Mouse (Mus musculus): Measurements from ENCODE around the gene Cab39l. TPM values are rescaled to one million over a fixed set of nuclear protein-coding genes. Genes with fewer than 3 reads are reported as not detected.

Gene Cab39l
- total and polyA plus RNA-seq, 2 experiments from 2014 or later: 7.1 to 12.9 TPM

GRCm38 (mm10) chr14:59630096-59630495, 189.3 kb downstream of the Cab39l start:
- ATAC-seq (ENCODE audit: insufficient read depth, low read depth): no peak
- Histone ChIP-seq H3K27me3 (ENCODE audit: control insufficient read depth, insufficient read depth, low read length) (peaks cover 24% of the 10 kb centered on the region), H3K9me3 (replicated peaks; ENCODE audit: control insufficient read depth, low read length) (no peaks in the 10 kb centered on the region), H3K27ac (ENCODE audit: low read depth) (no peak overlapping the region), H3K4me1 (ENCODE audit: control insufficient read depth, insufficient read depth) (peaks cover 7% of the 10 kb centered on the region; the same call in 1 of the 2 replicates), H3K4me3 (ENCODE audit: low read depth, low read length) (no peak overlapping the region), H3K9ac (replicated peaks; ENCODE audit: low read depth, low read length) (no peak overlapping the region), H3K4me2 (ENCODE audit: low read depth, low read length) (no peak overlapping the region), H3K36me3 (replicated peaks; ENCODE audit: control insufficient read depth, insufficient read depth, low read length) (no peaks in the 10 kb centered on the region)
- TF ChIP-seq EP300 (IDR thresholded peaks at IDR 0.05; ENCODE audit: low read depth) (no peak), CTCF (IDR thresholded peaks at IDR 0.05; ENCODE audit: low read depth) (no peak)
- 84% methylated on average over 9 of the region's 9 CpGs for WGBS
- no peak for DNase-seq (ENCODE audit: low spot score)

DNA sequence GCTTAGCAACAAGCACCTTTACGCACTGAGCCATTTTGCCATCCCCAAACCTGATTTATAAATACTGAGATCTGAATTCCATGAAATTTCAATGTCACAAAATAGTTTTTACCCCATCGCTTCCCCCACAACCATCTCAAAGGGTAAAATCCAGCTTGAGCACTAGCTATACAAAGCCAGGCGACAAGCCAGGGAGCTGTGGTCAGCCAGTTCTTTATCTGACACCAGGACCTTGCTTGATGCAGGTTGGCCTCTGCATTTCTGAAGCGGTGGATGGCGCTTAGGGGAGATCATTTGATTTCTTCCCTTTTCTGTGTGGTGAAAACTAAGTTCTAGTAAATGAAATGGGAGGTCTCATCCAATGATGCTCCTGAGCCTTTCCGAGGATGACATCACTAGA, 191.3 kb downstream of the Cab39l start:
- Histone ChIP-seq H3K9ac (replicated peaks; ENCODE audit: low read depth, low read length) (no peak overlapping the region), H3K4me2 (ENCODE audit: low read depth, low read length) (no peak overlapping the region), H3K36me3 (replicated peaks; ENCODE audit: control insufficient read depth, insufficient read depth, low read length) (no peaks in the 10 kb centered on the region), H3K4me1 (ENCODE audit: control insufficient read depth, insufficient read depth) (no peaks in the 10 kb centered on the region), H3K4me3 (ENCODE audit: low read depth, low read length) (no peak overlapping the region), H3K27me3 (ENCODE audit: control insufficient read depth, insufficient read depth, low read length) (peaks cover 8% of the 10 kb centered on the region), H3K9me3 (replicated peaks; ENCODE audit: control insufficient read depth, low read length) (no peaks in the 10 kb centered on the region), H3K27ac (ENCODE audit: low read depth) (no peak overlapping the region)
- WGBS: 78% methylated on average over 6 of the region's 6 CpGs
- TF ChIP-seq CTCF (IDR thresholded peaks at IDR 0.05; ENCODE audit: low read depth) (no peak), EP300 (IDR thresholded peaks at IDR 0.05; ENCODE audit: low read depth) (no peak)
- DNase-seq (ENCODE audit: low spot score) (no peak), ATAC-seq (ENCODE audit: insufficient read depth, low read depth) (no peak)

- WGBS: 67% methylated on average over 5 of the region's 5 CpGs
- H3K9ac ChIP-seq (replicated peaks; ENCODE audit: low read depth, low read length): no peak overlapping the region
- no peaks in the 10 kb centered on the region for H3K27me3 ChIP-seq (ENCODE audit: control insufficient read depth, insufficient read depth, low read length)
- TF ChIP-seq EP300 (IDR thresholded peaks at IDR 0.05; ENCODE audit: low read depth) (no peak), CTCF (IDR thresholded peaks at IDR 0.05; ENCODE audit: low read depth) (no peak)
- ATAC-seq (ENCODE audit: insufficient read depth, low read depth) (no peak), DNase-seq (ENCODE audit: low spot score) (no peak)
- H3K36me3 ChIP-seq (replicated peaks; ENCODE audit: control insufficient read depth, insufficient read depth, low read length): no peaks in the 10 kb centered on the region
- no peak overlapping the region for H3K4me3 ChIP-seq (ENCODE audit: low read depth, low read length)
- H3K4me2 ChIP-seq (ENCODE audit: low read depth, low read length): no peak overlapping the region
- no peaks in the 10 kb centered on the region for H3K4me1 ChIP-seq (ENCODE audit: control insufficient read depth, insufficient read depth)
- H3K27ac ChIP-seq (ENCODE audit: low read depth): no peak overlapping the region
- H3K9me3 ChIP-seq (replicated peaks; ENCODE audit: control insufficient read depth, low read length): no peaks in the 10 kb centered on the region
Measured at GRCm38 (mm10) chr14:59633295-59633898, 192.6 kb downstream of the Cab39l start.

DNA sequence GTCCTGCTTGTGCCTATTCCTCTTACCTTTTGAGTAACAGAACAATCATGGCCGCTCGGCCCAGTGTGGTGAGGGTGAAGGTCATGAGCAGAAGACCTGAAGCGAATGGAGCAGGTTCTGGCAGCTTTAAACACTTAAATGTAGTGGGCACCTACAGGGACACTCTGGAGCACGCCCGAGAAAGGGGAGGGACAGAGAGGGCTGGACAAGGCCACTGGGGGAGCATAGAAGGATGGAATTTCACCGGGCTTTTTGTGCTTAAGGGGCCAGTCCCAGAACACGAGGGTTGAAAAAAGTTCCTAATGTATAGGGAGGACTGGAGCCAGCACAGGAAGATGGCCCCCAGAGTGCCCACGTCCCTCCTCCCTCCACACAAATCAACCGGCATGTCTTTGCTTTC, 193.2 kb downstream of the Cab39l start:
- no peaks in the 10 kb centered on the region for H3K9me3 ChIP-seq (replicated peaks; ENCODE audit: control insufficient read depth, low read length)

More for the DNA sequence above, 193.2 kb downstream of the Cab39l start:
- H3K36me3 ChIP-seq (replicated peaks; ENCODE audit: control insufficient read depth, insufficient read depth, low read length): no peaks in the 10 kb centered on the region
- H3K9ac ChIP-seq (replicated peaks; ENCODE audit: low read depth, low read length): no peak overlapping the region
- no peaks in the 10 kb centered on the region for H3K27me3 ChIP-seq (ENCODE audit: control insufficient read depth, insufficient read depth, low read length)
- H3K4me1 ChIP-seq (ENCODE audit: control insufficient read depth, insufficient read depth): no peaks in the 10 kb centered on the region
- no peak overlapping the region for H3K4me3 ChIP-seq (ENCODE audit: low read depth, low read length)
- no peak overlapping the region for H3K4me2 ChIP-seq (ENCODE audit: low read depth, low read length)
- 85% methylated on average over 9 of the region's 9 CpGs for WGBS
- TF ChIP-seq EP300 (IDR thresholded peaks at IDR 0.05; ENCODE audit: low read depth) (no peak), CTCF (IDR thresholded peaks at IDR 0.05; ENCODE audit: low read depth) (no peak)
- DNase-seq (ENCODE audit: low spot score) (no peak), ATAC-seq (ENCODE audit: insufficient read depth, low read depth) (no peak)
- no peak overlapping the region for H3K27ac ChIP-seq (ENCODE audit: low read depth)

Other genes starting within 250 kb of the Cab39l start
- 9.5 and 16.3 TPM in 2 replicates for gene Rcbtb1, start 239.8 kb upstream of the Cab39l start, total RNA-seq (2014; rRNA removed; ENCODE audit: low replicate concordance)
- gene Rcbtb1, start 239.8 kb upstream of the Cab39l start, polyA plus RNA-seq (2015; fragmentation: Nextera tagmentation; extraction: Ambion mirVana): 7.8 and 8.1 TPM in 2 replicates
- gene Gm6904, start 180.8 kb upstream of the Cab39l start, total RNA-seq (2014; rRNA removed; ENCODE audit: low replicate concordance): not detected in 2 replicates
- not detected in 2 replicates for gene Gm6904, start 180.8 kb upstream of the Cab39l start, polyA plus RNA-seq (2015; fragmentation: Nextera tagmentation; extraction: Ambion mirVana)
- not detected in 2 replicates for gene Phf11a, start 143.4 kb upstream of the Cab39l start, total RNA-seq (2014; rRNA removed; ENCODE audit: low replicate concordance)
- gene Phf11a, start 143.4 kb upstream of the Cab39l start, polyA plus RNA-seq (2015; fragmentation: Nextera tagmentation; extraction: Ambion mirVana): 0.12 and 0.15 TPM in 2 replicates
- gene Phf11b, start 99.6 kb upstream of the Cab39l start, total RNA-seq (2014; rRNA removed; ENCODE audit: low replicate concordance): not detected in 2 replicates
- gene Phf11b, start 99.6 kb upstream of the Cab39l start, polyA plus RNA-seq (2015; fragmentation: Nextera tagmentation; extraction: Ambion mirVana): 0.92 and 1.4 TPM in 2 replicates
- 13.7 and 19.0 TPM in 2 replicates for gene Phf11d, start 75.5 kb upstream of the Cab39l start, total RNA-seq (2014; rRNA removed; ENCODE audit: low replicate concordance)
- 5.5 and 6.7 TPM in 2 replicates for gene Phf11d, start 75.5 kb upstream of the Cab39l start, polyA plus RNA-seq (2015; fragmentation: Nextera tagmentation; extraction: Ambion mirVana)
- gene Phf11c, start 45.6 kb upstream of the Cab39l start, total RNA-seq (2014; rRNA removed; ENCODE audit: low replicate concordance): 0.46 TPM in 1 of 2 replicates, not detected in the other
- 0.15 and 0.18 TPM in 2 replicates for gene Phf11c, start 45.6 kb upstream of the Cab39l start, polyA plus RNA-seq (2015; fragmentation: Nextera tagmentation; extraction: Ambion mirVana)
- gene Setdb2, start 88 bp upstream of the Cab39l start, total RNA-seq (2014; rRNA removed; ENCODE audit: low replicate concordance): 0.23 and 3.7 TPM in 2 replicates
- 4.7 and 4.9 TPM in 2 replicates for gene Setdb2, start 88 bp upstream of the Cab39l start, polyA plus RNA-seq (2015; fragmentation: Nextera tagmentation; extraction: Ambion mirVana)
- 3.7 and 5.3 TPM in 2 replicates for gene Cdadc1, start 157.0 kb downstream of the Cab39l start, total RNA-seq (2014; rRNA removed; ENCODE audit: low replicate concordance)
- 30.9 and 32.3 TPM in 2 replicates for gene Cdadc1, start 157.0 kb downstream of the Cab39l start, polyA plus RNA-seq (2015; fragmentation: Nextera tagmentation; extraction: Ambion mirVana)
- gene Shisa2, start 184.3 kb downstream of the Cab39l start, total RNA-seq (2014; rRNA removed; ENCODE audit: low replicate concordance): 11.1 and 14.2 TPM in 2 replicates
- gene Shisa2, start 184.3 kb downstream of the Cab39l start, polyA plus RNA-seq (2015; fragmentation: Nextera tagmentation; extraction: Ambion mirVana): 1.8 and 2.3 TPM in 2 replicates

All from heart, postnatal 0 days (tissue).